Mouse (Mus musculus) thymus, adult 2 months (tissue): Measurements from ENCODE around the gene Efhd1.

Experiments
- CTCF ChIP-seq: fragments of 200-500 bp; IDR thresholded peaks from 2 replicates; pipeline ENCODE4 v1.5.1; 2012; ENCODE audit warnings: mild to moderate bottlenecking, control low read depth, low read length, moderate library complexity, borderline replicate concordance; ENCODE audit not compliant: control insufficient read depth, poor library complexity, insufficient read depth; ENCODE audit errors: extremely low read depth
- POLR2A ChIP-seq: fragments of 200-500 bp; IDR thresholded peaks from 2 replicates; pipeline ENCODE4 v1.6.1; 2012; ENCODE audit warnings: mild to moderate bottlenecking, low read length, control low read depth, moderate library complexity; ENCODE audit not compliant: control insufficient read depth, poor library complexity, insufficient read depth; ENCODE audit errors: extremely low read depth

DNA sequence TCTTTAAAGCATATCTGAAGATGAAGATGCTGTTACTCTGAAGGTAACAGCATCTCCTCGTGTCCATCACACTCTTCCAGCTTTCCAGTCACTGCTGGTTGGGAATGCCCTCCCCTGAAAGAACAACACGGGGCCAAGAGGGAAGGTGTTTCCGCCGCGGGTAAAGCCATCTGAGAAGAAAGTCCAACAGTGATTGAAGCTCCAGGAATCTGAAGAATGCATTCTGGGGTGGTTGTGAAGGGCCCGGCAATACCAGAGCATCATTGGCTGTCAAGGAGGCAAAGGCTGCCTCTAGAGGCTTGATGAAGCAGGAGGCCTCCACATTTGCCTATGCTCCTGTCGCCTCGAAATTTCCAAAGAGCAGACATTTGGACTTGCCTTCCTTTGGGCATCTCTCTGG is 25.1 kb upstream of the Efhd1 start:
- TF ChIP-seq CTCF (no peak), POLR2A (no peak)
